Mouse (Mus musculus): ENCODE measurements around the gene Sdad1. TPM values are rescaled to one million over a fixed set of nuclear protein-coding genes. Genes with fewer than 3 reads are reported as not detected.

Sdad1 gene
- polyA plus RNA-seq, 1 experiment from 2014 or later = 31.4 TPM

Other genes with a start within 250 kb of the Sdad1 start
- gene G3bp2, start 226.8 kb downstream of the Sdad1 start, polyA plus RNA-seq (2015; fragmentation: Nextera tagmentation; extraction: Ambion mirVana) = 325 and 337 TPM in 2 replicates
- 38.7 and 44.6 TPM in 2 replicates for gene Uso1, start 172.5 kb downstream of the Sdad1 start, polyA plus RNA-seq (2015; fragmentation: Nextera tagmentation; extraction: Ambion mirVana)
- not detected in 2 replicates for gene U90926, start 95.1 kb downstream of the Sdad1 start, polyA plus RNA-seq (2015; fragmentation: Nextera tagmentation; extraction: Ambion mirVana)
- 0.38 and 0.52 TPM in 2 replicates for gene Ppef2, start 54.2 kb downstream of the Sdad1 start, polyA plus RNA-seq (2015; fragmentation: Nextera tagmentation; extraction: Ambion mirVana)
- 21.9 and 24.1 TPM in 2 replicates for gene Naaa, start 32.3 kb downstream of the Sdad1 start, polyA plus RNA-seq (2015; fragmentation: Nextera tagmentation; extraction: Ambion mirVana)
- not detected in 2 replicates for gene Cxcl9, start 17.6 kb upstream of the Sdad1 start, polyA plus RNA-seq (2015; fragmentation: Nextera tagmentation; extraction: Ambion mirVana)
- gene Art3, start 21.3 kb upstream of the Sdad1 start, polyA plus RNA-seq (2015; fragmentation: Nextera tagmentation; extraction: Ambion mirVana) = 6.1 and 6.9 TPM in 2 replicates
- gene Cxcl10, start 38.4 kb upstream of the Sdad1 start, polyA plus RNA-seq (2015; fragmentation: Nextera tagmentation; extraction: Ambion mirVana) = 0.36 and 0.58 TPM in 2 replicates
- gene Nup54, start 124.7 kb upstream of the Sdad1 start, polyA plus RNA-seq (2015; fragmentation: Nextera tagmentation; extraction: Ambion mirVana) = 47.3 and 50.5 TPM in 2 replicates
- gene Scarb2, start 196.4 kb upstream of the Sdad1 start, polyA plus RNA-seq (2015; fragmentation: Nextera tagmentation; extraction: Ambion mirVana) = 20.3 and 21.4 TPM in 2 replicates
- 0.90 and 1.7 TPM in 2 replicates for gene Fam47e, start 244.6 kb upstream of the Sdad1 start, polyA plus RNA-seq (2015; fragmentation: Nextera tagmentation; extraction: Ambion mirVana)